Mouse (Mus musculus): ENCODE data around the gene Mcm9.

The Mcm9 gene

DNA sequence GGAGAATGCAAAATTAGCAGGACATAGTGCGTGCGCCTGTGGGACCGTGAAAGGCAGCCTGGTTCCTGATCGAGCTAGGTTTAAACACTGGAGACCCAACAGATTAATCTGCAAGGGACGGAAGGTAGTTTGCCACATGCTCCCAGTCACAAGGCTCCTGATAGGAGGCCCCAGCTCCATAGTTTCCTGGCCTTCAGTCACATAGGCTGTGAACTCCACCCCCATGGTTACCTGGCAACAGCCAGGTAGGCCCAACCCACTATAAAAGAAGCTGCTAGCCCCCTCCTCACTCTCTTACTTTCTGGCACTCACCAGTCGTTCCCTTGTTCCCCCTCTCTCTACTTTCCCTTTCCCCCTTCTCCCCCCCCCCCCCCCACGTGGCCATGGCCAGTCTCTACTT lies 50.1 kb downstream of the Mcm9 start:
- DNase-seq (ENCODE audit: low spot score): no peak

DNA sequence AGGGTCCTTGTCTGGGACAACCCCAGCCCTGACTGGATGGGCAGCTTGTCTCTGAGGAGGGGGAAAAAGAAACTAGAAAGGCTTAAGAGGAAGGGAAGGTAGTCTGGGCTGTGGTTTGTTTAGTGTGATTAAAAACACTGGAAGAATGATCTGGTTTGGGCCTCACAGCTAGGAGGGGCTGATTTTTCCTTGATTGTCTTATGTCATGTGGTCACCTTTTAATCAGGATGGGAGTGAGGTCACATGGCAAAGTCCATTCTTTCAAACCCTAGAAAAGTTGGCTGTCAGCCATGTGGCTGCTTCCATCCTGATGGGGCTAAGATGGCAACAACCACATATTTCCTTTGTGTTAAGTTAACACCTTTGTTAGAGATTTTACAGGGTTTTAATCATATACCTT lies 61.7 kb downstream of the Mcm9 start:
- DNase-seq (ENCODE audit: low spot score): no peak

DNA sequence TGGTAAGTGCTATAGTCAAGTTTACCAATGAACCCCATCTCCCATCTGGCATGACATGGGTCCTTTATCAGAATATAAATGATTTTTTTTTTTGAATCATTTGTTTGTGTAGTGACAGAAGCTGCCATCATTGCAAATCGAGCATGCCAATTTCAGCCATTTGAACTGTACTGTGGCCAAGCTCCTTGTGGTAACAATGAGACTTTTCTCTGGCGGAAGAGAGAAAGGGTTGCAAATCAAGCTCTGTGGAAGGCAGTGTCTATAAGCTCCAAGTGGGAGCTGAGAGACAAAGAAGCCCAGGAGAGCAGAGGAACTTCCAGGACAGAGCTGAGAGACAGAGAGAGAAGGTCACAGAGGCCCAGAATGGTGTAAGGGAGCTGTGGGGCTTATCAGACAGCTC lies 64.7 kb downstream of the Mcm9 start:
- DNase-seq (ENCODE audit: low spot score): no peak

DNA sequence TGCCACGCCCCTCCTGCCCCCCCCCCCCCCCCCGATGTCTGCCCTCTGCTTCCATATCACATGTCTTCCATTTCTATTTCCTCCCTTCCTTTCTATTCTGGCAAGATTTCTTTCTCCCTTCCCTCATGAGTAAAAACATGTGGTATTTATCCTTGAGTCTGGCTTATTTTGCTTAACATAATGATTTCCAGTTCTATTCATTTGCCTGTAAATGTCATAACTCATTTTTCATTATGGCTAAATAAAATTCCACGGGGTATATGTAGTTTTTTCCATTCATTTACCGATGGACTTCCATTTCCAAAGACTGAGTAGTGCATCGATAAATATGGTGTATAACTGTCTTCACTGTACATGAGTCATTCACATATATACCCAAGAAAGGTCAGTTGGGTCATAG lies 68.2 kb downstream of the Mcm9 start:
- DNase-seq (ENCODE audit: low spot score): no peak

DNA sequence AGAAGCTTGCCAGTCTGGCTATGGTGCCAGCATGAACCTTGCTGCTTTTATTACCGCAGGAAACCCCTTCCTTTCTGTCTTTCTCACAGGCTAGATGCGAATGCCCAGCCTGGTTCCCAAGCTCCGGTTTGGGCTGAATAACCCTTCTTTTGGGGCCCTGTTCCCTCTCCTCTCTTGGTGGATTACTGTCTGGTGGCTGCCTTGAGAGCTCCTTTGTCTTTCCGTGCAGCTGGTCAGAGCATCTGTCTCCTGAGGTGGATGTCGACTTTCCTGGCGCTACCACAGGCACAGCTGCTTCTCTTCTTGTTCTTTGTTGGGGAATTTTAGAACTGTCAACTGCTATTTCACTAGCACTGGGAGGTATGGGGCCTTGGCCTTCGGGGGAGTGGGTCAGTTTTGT lies 92.6 kb downstream of the Mcm9 start:
- DNase-seq (ENCODE audit: low spot score): no peak

DNA sequence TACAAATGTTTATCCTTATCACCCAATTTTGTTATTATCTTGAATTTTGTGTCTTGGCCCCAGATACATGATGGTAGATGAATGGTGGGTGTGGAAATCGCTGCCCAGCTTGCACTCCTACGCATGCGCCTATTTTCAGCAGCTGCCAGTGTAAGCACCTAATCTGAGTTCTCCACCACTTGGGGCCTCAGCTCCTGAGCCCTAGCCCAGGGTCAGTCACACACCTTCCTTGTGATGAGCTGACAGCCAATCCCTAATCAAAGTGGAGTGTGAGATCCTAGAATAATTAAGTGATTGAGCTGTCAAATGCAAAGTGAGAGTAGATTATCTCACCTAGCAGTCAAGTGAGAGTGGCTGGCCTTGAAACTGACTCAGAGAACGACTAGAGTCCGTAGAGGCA lies 97.9 kb downstream of the Mcm9 start:
- DNase-seq (ENCODE audit: low spot score): no peak

DNA sequence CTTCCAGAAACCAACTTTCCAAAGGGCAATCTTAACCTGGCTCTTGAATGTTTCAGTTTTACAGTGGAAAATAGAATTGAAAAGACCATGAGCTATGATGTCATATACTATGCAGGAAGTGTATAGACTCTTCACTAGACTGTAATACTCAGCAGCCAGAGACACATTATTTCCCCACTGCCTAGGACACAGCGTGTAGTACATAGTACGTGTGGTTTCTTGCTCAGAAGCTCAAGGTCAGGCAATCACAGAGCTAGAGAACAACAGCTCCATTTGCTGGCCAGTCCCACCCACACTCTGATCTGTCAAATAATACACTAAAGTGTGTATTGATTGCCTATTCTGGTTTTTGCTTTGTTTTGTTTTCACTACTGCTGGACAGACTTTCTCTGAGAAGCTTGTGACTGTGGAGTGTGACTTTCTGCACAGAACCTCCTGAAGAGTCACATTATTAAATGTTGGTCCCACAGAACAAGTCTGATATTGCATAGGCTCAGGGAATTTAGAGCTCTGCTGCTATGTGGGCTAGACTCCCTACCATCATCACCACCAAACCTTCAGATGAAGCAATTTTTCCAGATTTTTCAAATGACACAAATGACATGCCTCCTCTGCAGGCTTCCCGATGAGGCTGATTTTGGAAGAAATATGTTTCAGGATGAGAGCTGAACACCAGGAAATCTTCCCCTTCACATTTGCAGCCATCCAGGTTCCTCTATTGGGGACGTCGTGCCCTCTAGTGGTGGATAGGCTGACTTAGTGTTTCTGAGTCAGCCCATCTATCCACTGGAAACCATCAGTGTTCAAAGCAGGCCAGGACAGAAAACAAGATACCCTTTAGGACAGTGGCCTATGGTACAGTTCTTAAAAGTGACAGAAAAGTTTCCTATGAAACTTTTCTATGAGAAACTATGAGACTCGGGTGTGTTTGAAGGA lies 102.1 kb downstream of the Mcm9 start:
- DNase-seq (ENCODE audit: low spot score): peak; percentile 60

DNA sequence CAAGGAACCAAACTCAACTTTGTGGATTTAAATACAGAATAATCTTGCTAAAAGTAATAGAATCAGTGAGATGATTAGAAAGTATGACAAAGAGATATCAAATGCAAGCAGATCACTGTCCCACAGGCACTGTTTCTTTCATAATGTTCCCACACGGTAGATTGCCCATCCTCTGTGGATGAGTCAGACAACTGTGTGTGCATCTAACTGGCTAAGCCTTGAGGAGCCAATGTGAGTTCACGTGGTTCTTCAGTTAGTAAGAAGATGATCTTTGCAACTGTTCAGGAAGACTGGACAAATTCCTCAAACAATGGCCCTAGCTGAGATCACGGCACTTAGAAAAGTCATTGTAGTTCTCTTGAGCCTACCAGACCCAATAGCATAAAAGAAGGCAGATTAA lies 102.9 kb downstream of the Mcm9 start:
- no peak for DNase-seq (ENCODE audit: low spot score)

DNA sequence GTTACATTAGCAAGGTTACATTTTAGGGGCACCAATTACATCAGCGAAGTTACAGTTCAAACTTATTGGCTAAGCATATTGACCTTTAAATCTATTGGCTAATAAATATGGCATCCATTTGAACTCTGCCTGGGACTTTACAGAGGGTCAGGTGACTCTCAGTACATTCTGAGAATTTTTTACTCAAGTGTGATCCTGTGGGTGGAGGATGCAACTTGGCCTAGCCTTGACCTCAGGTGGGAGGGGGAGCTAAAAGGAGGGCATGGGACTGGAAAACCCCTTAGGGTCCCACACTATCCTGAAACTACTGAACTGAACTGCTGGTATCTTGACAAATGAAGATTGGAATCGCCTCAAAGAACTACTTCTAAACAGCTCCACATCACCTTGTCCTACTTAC lies 103.9 kb downstream of the Mcm9 start:
- DNase-seq (ENCODE audit: low spot score): no peak

DNA sequence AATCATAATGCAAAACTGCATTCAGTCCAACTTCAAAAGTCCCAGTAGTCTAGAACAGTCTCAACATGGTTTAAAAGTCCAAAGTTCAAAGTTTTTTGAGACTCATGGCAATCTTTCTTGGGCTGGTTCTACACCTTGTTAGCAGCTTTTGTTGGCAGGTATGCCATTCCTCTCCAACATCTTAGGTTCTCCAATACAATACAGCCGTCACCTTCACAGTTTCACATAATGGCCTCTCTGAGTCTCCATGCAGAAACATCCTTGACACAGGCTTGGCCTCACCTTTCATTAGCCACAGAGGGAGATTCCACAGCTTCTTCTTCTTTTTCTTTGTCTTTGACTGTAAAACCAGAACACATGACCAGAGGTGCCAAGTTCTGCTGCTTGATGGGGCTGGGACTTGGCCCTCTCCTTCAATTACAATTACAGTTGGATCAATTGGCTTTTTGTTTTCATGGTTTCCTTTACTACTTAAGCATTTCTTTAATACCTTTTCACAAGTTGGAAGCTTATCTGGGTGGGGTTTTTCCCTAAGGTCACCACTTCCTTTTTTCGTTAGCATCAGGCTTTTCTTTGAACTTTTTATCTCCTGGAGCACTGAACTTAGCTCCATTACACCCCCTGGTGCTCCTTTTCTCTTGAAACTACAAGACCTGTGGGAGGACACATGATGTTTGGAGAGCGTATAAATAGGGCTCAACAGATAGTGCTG lies 104.8 kb downstream of the Mcm9 start:
- no peak for DNase-seq (ENCODE audit: low spot score)

DNA sequence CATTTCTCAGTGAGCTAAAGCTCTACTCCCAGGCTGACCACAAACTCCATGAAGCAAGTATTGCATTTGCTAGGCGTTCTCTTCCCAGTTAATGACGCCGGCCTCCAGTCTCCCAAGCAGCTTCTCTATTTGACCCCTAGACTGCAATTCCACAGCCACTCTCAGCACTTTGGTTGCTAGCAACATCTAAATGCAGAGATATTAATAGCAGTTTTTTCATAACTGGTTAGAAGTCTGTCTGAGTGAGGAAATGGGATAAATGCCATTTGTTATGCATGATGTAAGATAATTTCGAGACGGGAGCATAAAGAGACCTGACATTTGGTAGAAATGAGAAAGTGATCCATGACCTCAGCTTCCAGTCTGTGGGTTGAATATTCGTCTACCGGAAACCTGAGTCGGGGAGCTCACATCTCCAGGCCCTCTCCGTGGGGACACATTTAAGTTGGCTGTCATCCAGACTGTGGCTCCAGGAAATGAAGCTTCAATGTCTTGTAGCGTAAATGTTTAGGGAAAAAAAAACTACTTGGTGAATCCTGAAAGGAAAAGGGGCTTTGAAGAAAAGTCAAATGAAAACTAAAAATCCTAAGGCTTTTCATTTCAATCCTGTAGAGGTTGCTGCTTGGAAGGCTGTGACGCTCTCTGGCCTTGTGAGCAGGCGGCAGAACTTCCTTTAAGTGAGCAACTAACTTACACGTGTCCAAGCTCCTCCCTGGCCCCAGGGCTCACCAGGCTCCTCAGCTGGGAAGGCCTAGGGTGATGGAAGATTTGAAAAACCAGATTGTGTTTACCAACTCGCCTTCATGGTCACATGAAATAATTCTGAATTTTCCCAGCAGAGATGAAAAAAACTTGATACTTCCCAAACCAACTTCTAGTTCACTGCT lies 110.9 kb downstream of the Mcm9 start:
- DNase-seq (ENCODE audit: low spot score): no peak

DNA sequence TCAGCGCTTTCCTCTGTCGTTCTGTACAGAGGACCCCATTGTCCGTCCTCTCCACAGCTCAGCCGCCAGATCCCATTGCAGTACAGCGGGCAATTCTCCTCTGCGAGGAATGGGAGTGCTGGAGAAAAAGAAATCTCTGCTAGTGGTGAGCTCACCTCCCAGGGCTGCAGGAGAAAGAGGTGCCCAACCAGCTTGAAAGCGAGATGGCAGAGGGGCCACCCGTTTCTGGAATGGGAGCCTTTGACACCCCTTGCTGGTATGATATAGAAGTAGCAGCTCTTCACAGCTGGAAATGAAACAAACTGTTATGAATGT lies 111.7 kb downstream of the Mcm9 start:
- no peak for DNase-seq (ENCODE audit: low spot score)

DNA sequence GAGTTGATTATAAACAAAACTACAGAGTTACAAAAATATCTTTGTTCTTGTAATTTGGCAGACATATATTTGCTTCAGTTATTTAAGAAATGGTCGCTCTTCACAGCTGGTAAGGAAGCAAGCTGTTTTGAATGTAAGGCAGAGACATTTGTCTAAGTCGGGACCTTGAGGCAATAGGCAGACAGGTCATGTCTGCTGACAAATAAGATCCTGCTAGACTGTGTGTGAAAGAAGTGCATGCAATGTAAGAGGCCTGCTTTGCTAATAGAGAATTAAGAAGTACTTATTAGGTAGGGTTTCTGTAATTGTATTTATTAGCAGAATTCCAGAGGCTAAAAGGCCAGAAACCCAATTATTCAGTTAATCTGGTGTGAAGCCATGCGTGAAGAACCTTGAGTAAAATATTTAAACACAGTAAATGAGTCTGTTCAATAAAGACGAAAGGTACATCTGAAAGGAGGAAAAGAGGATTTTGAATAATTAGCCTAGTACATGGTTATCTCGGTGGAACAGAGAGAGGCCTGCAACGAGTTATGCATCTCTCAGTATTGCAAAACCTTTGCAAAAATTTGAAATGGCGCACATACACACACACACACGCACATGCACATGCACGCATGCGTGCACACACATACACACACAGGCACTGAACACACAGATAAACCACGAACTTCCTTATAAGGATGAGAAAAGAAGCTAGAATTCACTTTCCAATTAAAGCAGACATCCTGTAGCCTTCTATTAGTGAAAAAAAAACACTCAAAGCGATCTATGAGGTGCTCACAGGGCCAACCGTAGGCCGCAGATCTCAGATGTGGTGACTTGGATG lies 112.3 kb downstream of the Mcm9 start:
- DNase-seq (ENCODE audit: low spot score): no peak

DNA sequence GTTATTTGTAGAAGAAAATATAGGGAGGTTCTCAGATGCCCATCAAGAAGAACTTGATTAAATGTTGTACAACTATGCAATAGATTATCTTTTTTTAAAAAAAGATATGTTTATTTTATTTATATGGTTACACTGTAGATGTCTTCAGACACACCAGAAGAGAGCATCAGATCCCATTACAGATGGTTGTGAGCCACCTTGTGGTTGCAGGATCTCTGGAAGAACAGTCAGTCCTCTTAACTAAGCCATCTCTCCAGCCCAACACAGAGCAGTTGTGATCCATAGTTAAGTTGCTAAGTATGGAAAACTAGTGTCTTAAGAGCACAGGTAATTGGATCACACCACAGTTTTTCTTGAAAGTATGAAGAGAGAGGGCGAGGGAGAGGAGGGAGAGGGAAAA lies 117.7 kb downstream of the Mcm9 start:
- DNase-seq (ENCODE audit: low spot score): no peak

DNA sequence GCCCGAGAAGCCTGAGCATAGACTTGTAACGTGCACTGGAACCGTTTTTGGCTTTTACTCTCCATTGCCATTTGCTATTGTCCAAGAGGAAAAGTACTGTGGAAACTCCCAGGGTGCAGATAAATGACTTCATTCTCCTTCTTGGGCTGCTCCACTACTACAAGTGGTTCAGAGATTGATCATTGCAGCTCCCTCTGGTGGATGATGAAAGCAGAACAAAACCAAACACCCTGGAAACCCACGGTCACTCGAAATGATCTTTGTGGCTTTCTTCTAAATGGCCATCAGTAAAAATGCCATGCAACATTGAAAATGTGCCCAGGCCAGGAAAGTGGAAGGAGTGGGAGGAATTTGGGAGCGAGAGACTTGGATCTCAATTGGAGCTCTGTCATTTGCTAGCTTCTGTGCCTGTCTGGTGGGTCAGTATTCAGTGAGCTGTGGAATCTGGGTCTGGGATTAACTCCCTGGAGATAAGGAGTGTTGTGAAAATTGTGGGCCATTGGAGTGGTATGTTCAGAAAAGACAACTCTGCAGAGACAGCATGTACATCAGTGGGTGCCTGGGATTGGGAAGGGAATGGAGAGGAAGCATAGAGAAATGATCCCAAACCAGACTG lies 121.0 kb downstream of the Mcm9 start:
- DNase-seq (ENCODE audit: low spot score): peak; percentile 49

DNA sequence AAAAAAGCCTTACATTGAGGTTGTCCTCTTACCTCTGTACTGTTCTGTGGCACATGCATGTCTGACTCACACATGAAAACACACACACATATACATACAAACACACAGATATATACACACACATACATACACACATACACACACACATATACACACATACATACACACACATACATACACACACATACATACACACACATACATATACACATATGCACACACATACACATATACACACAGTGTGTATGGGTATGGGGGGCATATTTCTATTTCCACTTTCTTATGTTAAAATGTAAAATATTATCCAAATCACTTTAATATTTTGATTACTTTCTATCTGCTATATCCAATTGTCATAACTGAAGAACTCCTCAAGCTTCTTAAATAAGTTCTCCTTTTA lies 121.6 kb downstream of the Mcm9 start:
- DNase-seq (ENCODE audit: low spot score): no peak

DNA sequence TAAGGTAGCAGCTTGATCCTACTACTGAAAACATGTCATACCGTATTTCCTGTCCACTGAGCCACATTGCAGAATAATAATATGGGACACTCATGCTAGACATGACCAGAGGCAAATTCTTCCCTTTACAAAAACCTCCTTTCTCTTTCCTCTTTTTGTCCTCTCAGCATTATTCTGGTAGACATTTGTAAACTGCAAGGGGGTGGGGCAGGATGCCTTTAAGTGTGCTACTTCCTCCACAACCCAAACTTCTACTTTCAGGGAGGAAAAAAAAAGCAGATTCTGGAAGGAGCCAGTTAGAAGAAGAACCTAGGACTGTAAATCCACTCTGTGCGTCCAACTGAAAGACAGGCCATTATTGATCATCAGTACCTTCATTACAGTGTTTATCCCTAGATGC lies 124.7 kb downstream of the Mcm9 start:
- no peak for DNase-seq (ENCODE audit: low spot score)

DNA sequence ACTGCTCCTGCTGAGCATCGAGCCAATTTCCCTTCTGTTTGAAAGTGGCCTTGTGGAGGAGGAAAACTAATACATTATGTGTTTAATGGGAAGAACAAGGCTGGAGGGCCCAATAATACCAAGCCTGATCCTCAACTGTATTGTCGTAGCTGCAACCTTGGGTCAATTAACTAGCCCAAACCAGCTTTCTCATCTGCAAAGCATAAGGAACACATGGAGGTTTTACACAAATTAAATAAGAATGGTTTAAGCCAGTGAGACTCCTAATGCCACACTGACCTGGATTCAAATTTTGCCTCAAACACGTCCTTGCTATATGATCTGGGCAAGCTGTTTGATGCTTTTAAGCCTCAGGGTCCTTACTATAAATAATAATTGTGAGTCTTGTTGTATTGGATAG lies 125.2 kb downstream of the Mcm9 start:
- DNase-seq (ENCODE audit: low spot score): no peak

DNA sequence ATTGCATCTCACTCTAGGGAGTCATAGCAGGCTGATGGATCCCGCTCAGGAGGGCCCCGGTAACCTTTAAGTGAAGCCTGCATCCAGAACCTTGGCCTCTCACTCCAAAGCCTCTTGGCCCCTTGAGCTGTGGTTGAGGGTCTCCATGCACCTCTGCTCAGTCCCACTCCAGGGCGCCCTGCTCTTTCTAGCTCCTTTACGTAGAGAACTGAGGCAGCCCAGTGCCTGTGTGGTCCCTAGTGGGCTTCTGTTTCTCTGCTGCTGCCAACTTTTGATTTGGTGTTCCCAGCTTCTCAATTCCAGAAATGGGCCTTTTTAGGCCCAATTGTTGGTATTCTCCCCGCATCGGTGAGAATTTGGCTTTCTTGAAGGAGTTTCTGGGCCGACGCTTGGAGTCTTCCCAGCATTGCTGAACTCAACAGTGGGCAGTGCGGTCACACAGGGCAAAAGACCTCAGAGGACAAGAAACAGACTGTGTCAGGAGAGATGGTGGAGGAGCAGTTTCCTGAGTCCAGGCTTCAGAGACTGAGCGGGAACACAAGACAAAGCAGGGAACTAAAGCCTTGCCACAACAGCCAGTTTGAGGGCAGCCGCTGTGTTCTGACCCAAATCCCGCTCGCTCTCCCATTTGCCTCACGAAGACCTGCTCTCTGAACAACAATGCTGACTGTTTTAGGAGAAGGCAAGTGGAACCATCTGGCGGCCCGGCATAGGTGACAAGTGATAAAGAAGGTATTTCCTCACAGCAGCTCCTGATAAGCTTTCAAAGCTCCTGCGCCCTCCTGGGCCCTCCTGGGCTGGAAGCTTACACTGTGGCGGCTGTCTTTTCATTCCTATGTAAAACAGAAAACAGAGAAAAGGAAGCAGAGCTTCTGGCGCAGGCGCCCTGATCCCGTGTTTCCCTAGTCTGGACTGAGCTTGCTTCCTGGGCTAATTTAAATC lies 127.1 kb downstream of the Mcm9 start:
- no peak for DNase-seq (ENCODE audit: low spot score)

DNA sequence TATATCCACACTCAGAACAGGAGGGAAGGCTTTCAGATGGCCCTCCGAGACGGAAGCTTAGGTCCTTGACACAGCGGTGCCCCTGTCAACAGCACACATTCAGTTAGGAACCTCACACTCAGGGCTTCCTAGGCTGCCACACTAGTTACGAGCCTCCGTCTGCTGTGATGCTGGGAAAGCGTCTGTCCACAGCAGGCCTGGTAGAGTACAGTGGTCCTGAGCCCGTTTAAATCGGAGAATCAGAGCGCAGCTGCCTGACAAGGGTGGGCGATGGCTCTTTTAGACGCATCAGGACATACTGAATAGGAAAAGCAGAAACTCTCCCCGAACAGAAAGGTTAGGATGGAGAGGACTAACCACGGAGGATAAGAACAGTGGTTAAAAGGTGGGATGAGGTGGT lies 127.8 kb downstream of the Mcm9 start:
- no peak for DNase-seq (ENCODE audit: low spot score)

All from urinary bladder, postnatal 14 days (tissue).